Mouse (Mus musculus): ENCODE results near the gene Gm20388. TPM values are rescaled to one million over a fixed set of nuclear protein-coding genes. Genes with fewer than 3 reads are reported as not detected.

The Gm20388 gene
- polyA plus RNA-seq, 1 experiment: 28.1 TPM

GRCm38 (mm10) chr8:121952800-121953199, 2042.2 kb downstream of the Gm20388 start:
- TF ChIP-seq EP300 (IDR thresholded peaks at IDR 0.05; ENCODE audit: insufficient read depth, low read depth, low read length) (no peak), CTCF (IDR thresholded peaks at IDR 0.05; ENCODE audit: low read depth, low read length) (no peak), POLR2A (IDR thresholded peaks at IDR 0.05; ENCODE audit: insufficient read depth, low read length) (no peak)
- no peak overlapping the region for H3K9ac ChIP-seq (ENCODE audit: low read depth, poor library complexity, severe bottlenecking)
- no peaks in the 10 kb centered on the region for H3K9me3 ChIP-seq (replicated peaks; ENCODE audit: control insufficient read depth, insufficient read depth, low read length, poor library complexity, severe bottlenecking)
- peaks cover 7% of the 10 kb centered on the region for H3K4me1 ChIP-seq (ENCODE audit: control insufficient read depth, insufficient read depth, low read length)
- no peak overlapping the region for H3K27ac ChIP-seq (ENCODE audit: insufficient read depth, low read length)
- no peaks in the 10 kb centered on the region for H3K27me3 ChIP-seq (ENCODE audit: control insufficient read depth, insufficient read depth, low read length, poor library complexity, severe bottlenecking)
- H3K4me3 ChIP-seq (ENCODE audit: low read depth, low read length): no peak overlapping the region
- H3K36me3 ChIP-seq (ENCODE audit: control insufficient read depth, insufficient read depth, low read length, poor library complexity, severe bottlenecking): peaks cover 25% of the 10 kb centered on the region

- Histone ChIP-seq H3K27me3 (ENCODE audit: control insufficient read depth, insufficient read depth, low read length, poor library complexity, severe bottlenecking) (no peaks in the 10 kb centered on the region), H3K9me3 (replicated peaks; ENCODE audit: control insufficient read depth, insufficient read depth, low read length, poor library complexity, severe bottlenecking) (no peaks in the 10 kb centered on the region), H3K4me3 (ENCODE audit: low read depth, low read length) (no peak overlapping the region), H3K36me3 (ENCODE audit: control insufficient read depth, insufficient read depth, low read length, poor library complexity, severe bottlenecking) (peaks cover 25% of the 10 kb centered on the region), H3K4me1 (ENCODE audit: control insufficient read depth, insufficient read depth, low read length) (peaks cover 3% of the 10 kb centered on the region), H3K9ac (ENCODE audit: low read depth, poor library complexity, severe bottlenecking) (no peak overlapping the region), H3K27ac (ENCODE audit: insufficient read depth, low read length) (no peak overlapping the region)
- no peak for TF ChIP-seq EP300 (IDR thresholded peaks at IDR 0.05; ENCODE audit: insufficient read depth, low read depth, low read length)
- no peak for TF ChIP-seq POLR2A (IDR thresholded peaks at IDR 0.05; ENCODE audit: insufficient read depth, low read length)
- no peak for TF ChIP-seq CTCF (IDR thresholded peaks at IDR 0.05; ENCODE audit: low read depth, low read length)
These were observed 2043.3 kb downstream of the Gm20388 start for GRCm38 (mm10) chr8:121953821-121954545.

- H3K9me3 ChIP-seq (replicated peaks; ENCODE audit: control insufficient read depth, insufficient read depth, low read length, poor library complexity, severe bottlenecking): no peaks in the 10 kb centered on the region
- H3K9ac ChIP-seq (ENCODE audit: low read depth, poor library complexity, severe bottlenecking): no peak overlapping the region
- TF ChIP-seq EP300 (IDR thresholded peaks at IDR 0.05; ENCODE audit: insufficient read depth, low read depth, low read length) (no peak), POLR2A (IDR thresholded peaks at IDR 0.05; ENCODE audit: insufficient read depth, low read length) (no peak), CTCF (IDR thresholded peaks at IDR 0.05; ENCODE audit: low read depth, low read length) (no peak)
- H3K36me3 ChIP-seq (ENCODE audit: control insufficient read depth, insufficient read depth, low read length, poor library complexity, severe bottlenecking): peaks cover 25% of the 10 kb centered on the region
- H3K4me1 ChIP-seq (ENCODE audit: control insufficient read depth, insufficient read depth, low read length): peaks cover 3% of the 10 kb centered on the region
- no peak overlapping the region for H3K4me3 ChIP-seq (ENCODE audit: low read depth, low read length)
- no peaks in the 10 kb centered on the region for H3K27me3 ChIP-seq (ENCODE audit: control insufficient read depth, insufficient read depth, low read length, poor library complexity, severe bottlenecking)
- H3K27ac ChIP-seq (ENCODE audit: insufficient read depth, low read length): no peak overlapping the region
These were observed 2044.4 kb downstream of the Gm20388 start for GRCm38 (mm10) chr8:121954981-121955555.

- Histone ChIP-seq H3K9ac (ENCODE audit: low read depth, poor library complexity, severe bottlenecking) (no peak overlapping the region), H3K27ac (ENCODE audit: insufficient read depth, low read length) (no peak overlapping the region), H3K36me3 (ENCODE audit: control insufficient read depth, insufficient read depth, low read length, poor library complexity, severe bottlenecking) (peaks cover 26% of the 10 kb centered on the region), H3K4me1 (ENCODE audit: control insufficient read depth, insufficient read depth, low read length) (peaks cover 3% of the 10 kb centered on the region), H3K9me3 (replicated peaks; ENCODE audit: control insufficient read depth, insufficient read depth, low read length, poor library complexity, severe bottlenecking) (no peaks in the 10 kb centered on the region), H3K4me3 (ENCODE audit: low read depth, low read length) (no peak overlapping the region), H3K27me3 (ENCODE audit: control insufficient read depth, insufficient read depth, low read length, poor library complexity, severe bottlenecking) (no peaks in the 10 kb centered on the region)
- no peak for TF ChIP-seq CTCF (IDR thresholded peaks at IDR 0.05; ENCODE audit: low read depth, low read length)
- TF ChIP-seq EP300 (IDR thresholded peaks at IDR 0.05; ENCODE audit: insufficient read depth, low read depth, low read length): no peak
- TF ChIP-seq POLR2A (IDR thresholded peaks at IDR 0.05; ENCODE audit: insufficient read depth, low read length): no peak
These were observed 2045.3 kb downstream of the Gm20388 start for GRCm38 (mm10) chr8:121955825-121956500.

- Histone ChIP-seq H3K36me3 (ENCODE audit: control insufficient read depth, insufficient read depth, low read length, poor library complexity, severe bottlenecking) (peaks cover 28% of the 10 kb centered on the region), H3K4me1 (ENCODE audit: control insufficient read depth, insufficient read depth, low read length) (peaks cover 3% of the 10 kb centered on the region), H3K27me3 (ENCODE audit: control insufficient read depth, insufficient read depth, low read length, poor library complexity, severe bottlenecking) (no peaks in the 10 kb centered on the region), H3K9me3 (replicated peaks; ENCODE audit: control insufficient read depth, insufficient read depth, low read length, poor library complexity, severe bottlenecking) (no peaks in the 10 kb centered on the region), H3K9ac (ENCODE audit: low read depth, poor library complexity, severe bottlenecking) (no peak overlapping the region), H3K4me3 (ENCODE audit: low read depth, low read length) (no peak overlapping the region), H3K27ac (ENCODE audit: insufficient read depth, low read length) (no peak overlapping the region)
- TF ChIP-seq CTCF (IDR thresholded peaks at IDR 0.05; ENCODE audit: low read depth, low read length): no peak
- TF ChIP-seq POLR2A (IDR thresholded peaks at IDR 0.05; ENCODE audit: insufficient read depth, low read length): no peak
- TF ChIP-seq EP300 (IDR thresholded peaks at IDR 0.05; ENCODE audit: insufficient read depth, low read depth, low read length): no peak
These were observed 2047.8 kb downstream of the Gm20388 start for GRCm38 (mm10) chr8:121958395-121958794.

All from ES-Bruce4 (cell line).